ENCODE assay signal across 10 mouse cellular contexts in genomic region chr7:35042759-35043217, GRCm38 (mm10). TPM values are rescaled to one million over a fixed set of nuclear protein-coding genes. Genes with fewer than 3 reads are reported as not detected.
DNase-seq lines count a peak whose midpoint lies in the region; ATAC-seq and TF ChIP-seq lines count a peak whose summit lies in the region.
"Had no signal": no experiment of that assay in that cellular context is flagged by ENCODE, and none has a peak within 500 bp of the region (broad histone marks: within the 10 kb centered on the region; RNA-seq: fewer than 3 reads in every experiment).

No protein-coding gene starts in this region.

- DNase-seq in cerebellum, postnatal 10 days, result peak; percentile 42 to 63
- DNase-seq in cerebellum, adult 8-10 months, result no peak
- DNase-seq in lung, adult 18-20 months, result peak; percentile 54 to 59
- no peak for DNase-seq in lung, adult 2 months
- no peak for DNase-seq in intestine, embryonic 14.5 days (ENCODE audit: low spot score)
- DNase-seq in skeletal muscle tissue, adult 2 months (ENCODE audit: low read depth, low spot score), result peak; percentile 88
- DNase-seq in layer of hippocampus, adult 18-20 months (ENCODE audit: low spot score in 2 of 2), result no peak
- DNase-seq: thymus, postnatal 4 days had no signal

- H3K36me3 ChIP-seq in intestine, embryonic 14.5 days (ENCODE audit: control insufficient read depth, insufficient read depth, low read length), result peaks cover 58% of the 10 kb centered on the region
- H3K36me3 ChIP-seq in midbrain, embryonic 15.5 days (replicated peaks), result peaks cover 12% of the 10 kb centered on the region; the same call in 1 of the 2 replicates

- no peak overlapping the region for H3K4me3 ChIP-seq in lung, adult 2 months (replicated peaks; ENCODE audit: extremely low read depth, low read depth, low read length)
- H3K4me3 ChIP-seq in intestine, embryonic 14.5 days (ENCODE audit: low read depth, low read length), result no peak overlapping the region
- no peak overlapping the region for H3K4me3 ChIP-seq in midbrain, embryonic 15.5 days
- H3K4me3 ChIP-seq: forebrain, embryonic 10.5 days had no signal

- TF ChIP-seq POLR2A in lung, adult 2 months (IDR thresholded peaks at IDR 0.05; ENCODE audit: borderline replicate concordance, extremely low read depth, low read depth, low read length), result no peak

- 71% methylated on average over 5 of the region's 5 CpGs for whole genome bisulfite sequencing in lung, adult 2 months
- 92% methylated on average over 5 of the region's 5 CpGs for WGBS in intestine, embryonic 14.5 days
- 88% methylated on average over 5 of the region's 5 CpGs for WGBS in midbrain, embryonic 15.5 days

- no peaks in the 10 kb centered on the region for H3K9me3 ChIP-seq in intestine, embryonic 14.5 days (ENCODE audit: control insufficient read depth, low read length)
- H3K9me3 ChIP-seq in midbrain, embryonic 15.5 days, result no peaks in the 10 kb centered on the region
- H3K9me3 ChIP-seq: forebrain, embryonic 10.5 days had no signal

- no peak for TF ChIP-seq CTCF in lung, adult 2 months (IDR thresholded peaks at IDR 0.05; ENCODE audit: insufficient read depth, low read length)

- H3K4me2 ChIP-seq in intestine, embryonic 14.5 days (ENCODE audit: low read length), result no peak overlapping the region
- no peak overlapping the region for H3K4me2 ChIP-seq in midbrain, embryonic 15.5 days

- no peak overlapping the region for H3K9ac ChIP-seq in intestine, embryonic 14.5 days (ENCODE audit: low read length)
- no peak overlapping the region for H3K9ac ChIP-seq in midbrain, embryonic 15.5 days

- H3K27ac ChIP-seq in intestine, embryonic 14.5 days (ENCODE audit: low read depth), result no peak overlapping the region
- H3K27ac ChIP-seq in midbrain, embryonic 15.5 days, result no peak overlapping the region
- H3K27ac ChIP-seq: forebrain, embryonic 10.5 days had no signal

- H3K4me1 ChIP-seq in lung, adult 2 months (ENCODE audit: control insufficient read depth, insufficient read depth, low read length), result peaks cover 4% of the 10 kb centered on the region; the same call in 1 of the 2 replicates
- no peaks in the 10 kb centered on the region for H3K4me1 ChIP-seq in intestine, embryonic 14.5 days (replicated peaks; ENCODE audit: control insufficient read depth, insufficient read depth, low read length)
- no peaks in the 10 kb centered on the region; the same call in 1 of the 2 replicates for H3K4me1 ChIP-seq in midbrain, embryonic 15.5 days

- 0 out of 2 replicates have a peak, but pooled peaks have one; percentile 28 for ATAC-seq in intestine, embryonic 14.5 days (replicated peaks; ENCODE audit: low FRiP score, low TSS enrichment, low read depth)
- ATAC-seq in midbrain, embryonic 15.5 days (replicated peaks), result no peak

- no peaks in the 10 kb centered on the region for H3K27me3 ChIP-seq in intestine, embryonic 14.5 days (replicated peaks; ENCODE audit: control insufficient read depth, insufficient read depth, low read length)
- no peaks in the 10 kb centered on the region for H3K27me3 ChIP-seq in midbrain, embryonic 15.5 days (replicated peaks)

RNA-seq across cellular contexts. Expression of gene Cebpg, which starts 13.6 kb away (rescaled TPM):
- 10.3 and 13.5 TPM in 2 replicates for polyA plus RNA-seq in lung, adult 2 months (2012; rRNA removed)
- polyA plus RNA-seq in intestine, embryonic 14.5 days (2014; fragmentation: Nextera tagmentation; extraction: Ambion mirVana), result 33.7 and 36.3 TPM in 2 replicates
- 10 to 100 TPM; 36.2 to 36.5 TPM for total RNA-seq in layer of hippocampus, adult 18-20 months (2021)
- 30.8 and 31.5 TPM in 2 replicates for polyA plus RNA-seq in midbrain, embryonic 15.5 days (2015; fragmentation: Nextera tagmentation; extraction: Ambion mirVana)

Comparison
In these comparisons a context has a peak if more than half of its experiments do, and no peak if none do; other contexts are left out.
1. DNase-seq: peak in cerebellum, postnatal 10 days (2 of 2), lung, adult 18-20 months (2 of 2) and skeletal muscle tissue, adult 2 months (single experiment); none in cerebellum, adult 8-10 months (single experiment), lung, adult 2 months (single experiment), intestine, embryonic 14.5 days (single experiment) and layer of hippocampus, adult 18-20 months (0 of 2).